Mouse (Mus musculus) stomach, embryonic 16.5 days (tissue): ENCODE data around the gene Ets1. TPM values are rescaled to one million over a fixed set of nuclear protein-coding genes. Genes with fewer than 3 reads are reported as not detected.
A peak's percentile ranks its signal among the peaks of the same experiment; 100 is the strongest.

Experiments used
- ATAC-seq: fragments of 200-750 bp; cut with Nextera tagmentation; 2 replicates; pipeline ENCODE4 v1.8.0; 2017; ENCODE audit warnings: moderate number of reproducible peaks, moderate TSS enrichment; ENCODE audit not compliant: insufficient read depth, low FRiP score
- H3K27ac ChIP-seq: fragments of 300-500 bp; sonication (generic); 2 replicates; pipeline ENCODE4 v1.5.1; 2014; ENCODE audit warnings: low read length
- H3K27me3 ChIP-seq: fragments of 300-500 bp; sonication (generic); 2 replicates; pipeline ENCODE4 v1.6.1; 2014; ENCODE audit warnings: low read length, control low read depth, mixed read lengths; ENCODE audit not compliant: control insufficient read depth, insufficient read depth
- H3K36me3 ChIP-seq: fragments of 300-500 bp; sonication (generic); 2 replicates; pipeline ENCODE4 v1.6.1; 2014; ENCODE audit warnings: low read length; ENCODE audit not compliant: control insufficient read depth, insufficient read depth
- H3K4me1 ChIP-seq: fragments of 300-500 bp; sonication (generic); 2 replicates; pipeline ENCODE4 v1.6.1; 2014; ENCODE audit warnings: low read length, control low read depth, mixed read lengths; ENCODE audit not compliant: control insufficient read depth, insufficient read depth
- H3K4me2 ChIP-seq: fragments of 300-500 bp; sonication (generic); 2 replicates; pipeline ENCODE4 v1.6.1; 2014; ENCODE audit warnings: low read depth, low read length, mixed read lengths
- H3K4me3 ChIP-seq: fragments of 300-500 bp; sonication (generic); replicated peaks from 2 replicates; pipeline ENCODE4 v1.5.1; 2014; ENCODE audit warnings: mild to moderate bottlenecking, low read length
- H3K9ac ChIP-seq: fragments of 300-500 bp; sonication (generic); 2 replicates; pipeline ENCODE4 v1.6.1; 2014; ENCODE audit warnings: low read length
- H3K9me3 ChIP-seq: fragments of 300-500 bp; sonication (generic); replicated peaks from 2 replicates; pipeline ENCODE4 v1.6.1; 2016; ENCODE audit warnings: low read length, control low read depth; ENCODE audit not compliant: control insufficient read depth
- WGBS: fragments of 180-500 bp; shearing (Covaris S2); extraction: QIAGEN DNeasy Blood & Tissue Kit; methylation state at CpG from one replicate; pipeline ENCODE4 v1.1.7; 2014; 5-methylcytosine and 5-hydroxymethylcytosine counted together
- polyA plus RNA-seq: library from polyadenylated mRNA; unstranded; fragments of >200 nt; fragmentation: Nextera tagmentation; extraction: Ambion mirVana; gene quantifications from 2 replicates; pipeline ENCODE4 v1.2.1, GENCODE M21; 2015

Ets1 gene
- polyA plus RNA-seq, 1 experiment from 2014 or later = 43.7 TPM

DNA sequence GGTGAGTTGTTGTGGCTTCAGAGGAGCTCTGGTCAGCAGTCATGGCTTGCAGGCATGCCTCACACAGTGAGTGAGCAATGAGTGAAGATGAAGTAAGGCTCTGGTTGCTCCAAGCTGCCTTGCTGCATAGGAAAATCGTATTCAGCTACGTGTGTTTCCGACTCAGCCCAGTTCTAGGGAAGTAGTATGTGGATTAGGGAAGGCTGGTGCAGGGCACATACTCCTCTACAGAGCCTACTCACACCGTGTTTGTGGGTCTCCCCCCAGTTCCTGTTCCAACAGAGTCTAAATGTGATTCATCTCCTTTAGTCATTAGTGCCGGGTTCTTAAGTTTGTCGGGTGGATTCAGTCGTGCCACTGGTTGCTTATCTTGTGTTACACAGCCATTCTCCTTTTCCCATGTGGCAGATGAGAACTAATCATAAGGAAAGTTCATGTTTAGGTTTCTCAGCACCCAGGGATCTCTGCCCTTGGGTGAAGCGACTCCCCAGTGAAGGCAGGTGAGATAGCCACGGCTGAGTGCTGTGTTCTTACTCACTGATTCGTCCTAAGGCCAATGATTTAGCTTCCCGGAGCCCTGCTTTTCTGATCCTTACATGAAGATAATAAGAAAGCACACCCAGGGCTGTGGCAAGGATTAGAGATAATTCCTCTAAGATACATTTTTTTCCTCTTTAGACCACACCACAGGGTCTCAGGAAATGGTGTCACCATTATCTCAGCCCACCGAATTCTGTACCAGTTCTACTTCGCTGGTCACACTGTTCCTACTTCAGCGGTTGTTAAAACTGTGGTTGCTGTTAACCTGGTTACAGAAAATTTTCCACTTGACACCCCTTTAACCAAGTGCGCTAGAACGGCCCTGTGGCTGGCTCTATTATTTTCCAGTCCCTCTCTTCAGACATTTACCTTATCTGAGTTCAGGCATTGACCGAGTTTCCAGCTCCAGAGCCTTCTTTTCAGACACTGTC lies 74.0 kb downstream of the Ets1 start:
- Histone ChIP-seq H3K4me1 (peaks cover 61% of the 10 kb centered on the region), H3K9me3 (no peaks in the 10 kb centered on the region), H3K36me3 (no peaks in the 10 kb centered on the region), H3K4me3 (no peak overlapping the region), H3K4me2 (0 out of 2 replicates have a peak overlapping the region, but pooled peaks have one; percentile 13), H3K9ac (no peak overlapping the region), H3K27me3 (no peaks in the 10 kb centered on the region), H3K27ac (peak overlapping the region; percentile 39; the same call in 1 of the 2 replicates)
- no peak for ATAC-seq
- 62% methylated on average over 17 of the region's 17 CpGs for WGBS

DNA sequence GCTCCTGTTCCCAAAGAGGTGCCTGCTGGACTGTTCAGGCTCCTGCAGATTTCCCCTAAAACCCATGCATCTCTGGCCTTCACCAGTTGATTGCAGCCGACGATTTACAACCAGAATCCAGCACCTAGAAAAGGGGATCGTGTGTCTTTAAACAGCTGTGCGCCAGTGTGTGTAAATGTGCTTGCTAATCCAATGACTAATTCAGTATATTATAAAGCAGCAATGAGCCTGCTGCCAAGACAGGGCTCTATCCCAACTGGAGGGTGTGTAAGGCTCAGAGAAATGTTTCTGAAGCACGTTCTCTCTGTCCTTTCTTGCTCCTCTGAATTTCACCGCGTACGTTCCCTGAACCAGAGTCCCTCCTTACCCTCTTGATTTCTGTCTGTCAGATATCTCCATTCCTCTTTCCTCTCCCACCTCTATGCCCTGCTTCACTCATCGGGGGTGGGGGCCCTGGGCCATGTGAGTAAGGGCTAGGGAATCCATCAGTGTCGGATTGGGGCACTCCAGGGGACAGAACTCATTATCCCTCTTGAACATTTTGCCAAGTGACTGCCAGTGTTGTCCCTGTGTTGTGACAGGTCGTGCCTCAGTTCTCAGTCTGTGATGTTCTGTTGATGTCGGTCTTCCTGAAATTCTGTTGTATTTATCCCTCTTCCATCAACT lies 75.1 kb downstream of the Ets1 start:
- H3K27ac ChIP-seq = peak overlapping the region; percentile 55; the same call in 1 of the 2 replicates
- peak; percentile 71; the same call in 1 of the 2 replicates for ATAC-seq
- no peaks in the 10 kb centered on the region for H3K9me3 ChIP-seq
- no peaks in the 10 kb centered on the region for H3K27me3 ChIP-seq
- WGBS = 39% methylated on average over 12 of the region's 12 CpGs
- peaks cover 59% of the 10 kb centered on the region for H3K4me1 ChIP-seq
- H3K36me3 ChIP-seq = no peaks in the 10 kb centered on the region
- peak overlapping the region; percentile 48; the same call in 1 of the 2 replicates for H3K9ac ChIP-seq
- H3K4me3 ChIP-seq = no peak overlapping the region
- peak overlapping the region; percentile 38 for H3K4me2 ChIP-seq

DNA sequence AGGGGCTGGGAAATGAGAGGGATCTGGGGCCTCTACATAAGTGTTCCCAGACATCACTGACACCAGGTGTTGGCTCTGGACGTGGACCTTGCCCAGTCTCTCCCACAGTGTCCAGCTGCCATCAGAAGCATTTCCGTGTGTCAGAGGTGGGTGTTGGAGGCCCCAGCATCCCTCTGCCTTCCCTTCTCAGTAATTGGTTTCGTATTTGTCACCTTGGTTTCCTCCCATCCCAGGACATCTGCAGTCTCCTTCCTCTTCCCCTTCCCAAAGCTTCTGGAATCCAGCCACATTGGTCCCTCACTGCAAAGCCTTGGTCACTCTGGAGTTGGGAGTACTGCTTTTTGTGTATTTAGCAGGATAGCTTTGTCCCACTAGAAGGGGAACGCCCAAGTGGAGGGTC lies 75.7 kb downstream of the Ets1 start:
- peaks cover 61% of the 10 kb centered on the region for H3K4me1 ChIP-seq
- H3K27ac ChIP-seq = 0 out of 2 replicates have a peak overlapping the region, but pooled peaks have one; percentile 55
- no peak overlapping the region for H3K4me3 ChIP-seq
- H3K4me2 ChIP-seq = 0 out of 2 replicates have a peak overlapping the region, but pooled peaks have one; percentile 38
- no peak for ATAC-seq
- no peaks in the 10 kb centered on the region for H3K9me3 ChIP-seq
- no peak overlapping the region for H3K9ac ChIP-seq
- WGBS = 70% methylated on average over 4 of the region's 4 CpGs
- H3K27me3 ChIP-seq = no peaks in the 10 kb centered on the region
- no peaks in the 10 kb centered on the region for H3K36me3 ChIP-seq

DNA sequence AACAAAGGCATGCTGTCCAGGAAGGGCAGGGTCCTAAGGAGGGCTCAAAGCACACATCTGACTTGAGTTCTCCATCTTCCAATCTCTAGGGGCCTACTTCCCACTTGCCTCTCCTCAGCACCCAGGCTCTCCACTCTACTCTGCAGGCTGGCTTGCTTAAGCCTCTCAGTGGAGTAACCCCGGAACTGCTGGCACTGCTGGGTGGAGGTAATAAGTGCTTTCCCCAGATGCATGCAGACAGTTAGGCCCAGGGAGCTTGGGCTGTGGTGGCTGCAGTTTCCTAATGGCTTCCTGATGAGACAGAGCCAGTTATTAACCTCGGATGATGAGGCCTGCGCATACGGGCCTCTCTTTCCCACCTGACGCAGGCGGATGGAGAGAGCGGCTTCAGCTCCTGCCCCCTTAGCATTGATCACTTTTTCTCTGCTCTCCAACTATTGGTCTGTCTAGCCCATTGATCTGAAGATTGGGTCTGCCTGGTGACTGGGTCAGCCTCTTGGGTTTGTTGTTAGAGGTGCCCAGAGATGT lies 76.4 kb downstream of the Ets1 start:
- H3K36me3 ChIP-seq = no peaks in the 10 kb centered on the region
- no peak for ATAC-seq
- H3K9me3 ChIP-seq = no peaks in the 10 kb centered on the region
- H3K9ac ChIP-seq = no peak overlapping the region
- no peak overlapping the region for H3K4me3 ChIP-seq
- H3K27me3 ChIP-seq = no peaks in the 10 kb centered on the region
- no peak overlapping the region for H3K27ac ChIP-seq
- 82% methylated on average over 7 of the region's 7 CpGs for WGBS
- no peak overlapping the region for H3K4me2 ChIP-seq
- H3K4me1 ChIP-seq = peaks cover 56% of the 10 kb centered on the region

DNA sequence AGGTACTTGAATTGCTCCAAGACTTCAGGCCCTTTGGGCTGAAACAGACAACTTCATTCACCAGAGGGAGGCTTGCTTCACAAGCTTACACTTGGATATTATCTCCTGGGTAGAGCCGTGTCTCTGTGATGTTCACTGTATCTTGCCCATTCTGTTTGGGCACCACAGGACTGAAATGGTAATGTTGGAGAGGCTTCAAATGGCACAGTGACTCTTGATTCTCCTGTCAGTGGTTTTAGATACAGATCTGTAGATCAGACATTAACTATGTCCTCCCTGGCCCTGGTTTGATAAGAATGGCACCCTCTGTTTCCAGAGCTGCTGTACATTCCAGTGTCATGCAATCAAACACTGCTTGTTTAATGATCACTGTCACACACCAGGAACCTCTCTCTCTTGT lies 77.1 kb downstream of the Ets1 start:
- no peaks in the 10 kb centered on the region for H3K27me3 ChIP-seq
- H3K27ac ChIP-seq = no peak overlapping the region
- peaks cover 59% of the 10 kb centered on the region for H3K4me1 ChIP-seq
- no peak overlapping the region for H3K4me2 ChIP-seq
- no peaks in the 10 kb centered on the region for H3K36me3 ChIP-seq
- no peak overlapping the region for H3K9ac ChIP-seq
- H3K9me3 ChIP-seq = no peaks in the 10 kb centered on the region
- no peak for ATAC-seq
- 74% methylated on average over 1 of the region's 1 CpGs for WGBS
- H3K4me3 ChIP-seq = no peak overlapping the region

DNA sequence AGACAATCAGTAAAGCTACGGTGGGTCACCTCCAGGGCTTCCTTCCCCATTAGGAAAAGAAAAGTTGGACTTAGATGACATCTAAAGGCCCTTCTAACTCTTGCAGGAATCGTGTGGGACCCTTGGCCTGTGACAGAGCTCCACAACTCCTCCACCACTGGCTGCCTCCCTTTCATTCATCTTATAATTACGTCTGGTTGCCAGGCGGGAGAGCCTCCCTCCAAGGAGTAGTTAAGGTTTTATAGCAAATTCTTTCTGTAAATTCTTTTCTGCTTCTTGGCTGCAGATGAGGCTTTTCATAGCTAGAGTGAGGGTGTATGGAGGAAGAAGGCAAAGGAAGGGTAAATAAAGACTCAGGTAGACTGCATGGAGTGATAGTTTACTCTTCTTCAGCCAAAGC lies 77.8 kb downstream of the Ets1 start:
- Histone ChIP-seq H3K36me3 (no peaks in the 10 kb centered on the region), H3K4me2 (no peak overlapping the region), H3K27me3 (no peaks in the 10 kb centered on the region), H3K9me3 (no peaks in the 10 kb centered on the region), H3K4me3 (no peak overlapping the region), H3K27ac (no peak overlapping the region), H3K4me1 (peaks cover 57% of the 10 kb centered on the region), H3K9ac (no peak overlapping the region)
- ATAC-seq = no peak
- 50% methylated on average over 4 of the region's 4 CpGs for WGBS

DNA sequence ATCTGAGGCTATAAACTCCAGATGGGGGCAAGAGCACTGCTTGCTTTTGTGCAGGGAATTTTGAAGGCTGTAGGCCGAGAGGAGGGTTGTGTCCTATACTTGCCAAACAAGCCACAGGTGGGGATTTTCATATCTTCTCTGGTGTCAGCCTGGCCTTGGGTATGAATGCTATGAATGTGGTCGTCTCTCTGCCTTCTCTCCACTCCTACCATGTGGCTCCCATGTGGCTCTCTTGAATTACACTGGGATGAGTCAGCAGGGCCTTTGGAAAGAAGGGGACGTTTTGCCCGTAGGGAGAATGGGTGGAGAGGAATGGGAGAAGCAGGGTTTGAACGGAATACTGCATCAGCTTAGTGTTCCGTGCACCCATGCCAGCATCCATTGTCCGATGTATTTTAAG lies 78.5 kb downstream of the Ets1 start:
- no peak overlapping the region for H3K27ac ChIP-seq
- no peak overlapping the region for H3K4me2 ChIP-seq
- H3K27me3 ChIP-seq = no peaks in the 10 kb centered on the region
- no peak for ATAC-seq
- H3K4me3 ChIP-seq = no peak overlapping the region
- H3K9me3 ChIP-seq = no peaks in the 10 kb centered on the region
- no peaks in the 10 kb centered on the region for H3K36me3 ChIP-seq
- peaks cover 53% of the 10 kb centered on the region for H3K4me1 ChIP-seq
- WGBS = 65% methylated on average over 7 of the region's 7 CpGs
- H3K9ac ChIP-seq = no peak overlapping the region

DNA sequence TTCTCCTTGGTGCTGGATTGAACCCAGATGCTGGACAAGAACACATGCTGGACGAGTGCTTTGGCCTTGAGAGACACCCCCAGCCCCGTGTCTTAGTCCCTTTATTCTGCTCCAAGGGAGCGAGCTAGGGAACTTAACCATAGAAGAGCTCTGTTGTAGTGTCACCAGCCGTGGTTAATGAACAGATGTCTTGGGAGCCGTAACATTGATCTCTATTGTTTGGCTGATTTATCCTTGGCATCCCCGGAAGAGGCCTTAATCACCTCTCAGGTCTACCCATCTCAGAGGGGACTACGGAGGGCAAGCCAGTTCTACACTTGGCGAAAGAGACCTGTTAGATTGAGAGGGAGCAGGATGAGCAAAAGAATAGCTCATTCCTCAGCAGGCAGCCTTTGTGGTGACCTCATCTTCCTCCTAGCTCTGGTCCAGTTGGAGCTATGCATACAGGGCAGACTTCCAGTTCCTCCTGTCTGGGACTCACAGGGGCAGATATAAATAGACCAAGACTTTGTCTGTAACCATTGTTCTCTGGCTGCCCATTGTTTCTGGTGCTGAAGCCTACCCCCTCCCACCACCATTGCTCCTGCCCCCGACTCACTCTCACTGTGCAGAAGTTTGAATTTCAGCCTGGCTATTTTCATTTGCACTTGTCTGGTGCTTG lies 79.9 kb downstream of the Ets1 start:
- no peak overlapping the region for H3K9ac ChIP-seq
- H3K4me1 ChIP-seq = peaks cover 52% of the 10 kb centered on the region

More for the DNA sequence above, 79.9 kb downstream of the Ets1 start:
- no peaks in the 10 kb centered on the region for H3K36me3 ChIP-seq
- H3K4me3 ChIP-seq = no peak overlapping the region
- peak; percentile 66 for ATAC-seq
- WGBS = 55% methylated on average over 9 of the region's 9 CpGs
- H3K9me3 ChIP-seq = no peaks in the 10 kb centered on the region
- peak overlapping the region; percentile 19 for H3K27ac ChIP-seq
- no peak overlapping the region for H3K4me2 ChIP-seq
- H3K27me3 ChIP-seq = no peaks in the 10 kb centered on the region
